Mouse (Mus musculus) megakaryocyte, embryonic 14.5 days (primary cell): ENCODE measurements at regions not wholly inside any gene's neighbourhood (a gene's known extent, or its start where the extent isn't known, plus 50 kb on each side); places are given as distances from the start of the nearest gene placed in this dataset.

Experiments used
- FLI1 ChIP-seq: IDR thresholded peaks from 2 replicates; pipeline ENCODE4 v1.6.1; 2012; ENCODE audit warnings: low read length, inconsistent platforms, mixed read lengths
- GATA1 ChIP-seq: IDR thresholded peaks from 3 replicates; pipeline ENCODE4 v1.6.1; 2012; ENCODE audit warnings: mixed read lengths, low read length, inconsistent platforms, borderline replicate concordance

DNA sequence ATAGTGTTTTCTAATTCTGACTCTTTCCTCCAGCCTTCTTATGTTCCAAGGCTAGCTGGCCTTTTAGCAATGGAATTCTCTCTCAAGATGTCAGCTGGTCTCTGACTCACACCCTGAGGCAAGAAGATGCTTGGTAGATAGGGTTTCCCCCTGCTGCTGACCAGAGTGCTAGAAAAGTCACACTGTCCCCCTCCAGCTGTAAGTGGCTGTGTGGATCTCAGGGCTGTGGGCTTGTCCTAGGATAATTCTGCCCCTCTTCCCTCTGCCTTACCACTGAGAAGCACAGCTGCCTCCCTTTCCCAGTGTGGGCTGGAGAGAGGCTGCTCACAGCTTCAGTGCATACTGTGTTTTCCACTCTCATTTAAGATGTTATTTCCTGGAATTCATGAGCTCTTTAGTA lies 585.3 kb upstream of the Zeb2 start:
- TF ChIP-seq GATA1: no peak
- no peak for TF ChIP-seq FLI1
